22 mouse cellular contexts compared by ENCODE assay signal in the genomic region with DNA sequence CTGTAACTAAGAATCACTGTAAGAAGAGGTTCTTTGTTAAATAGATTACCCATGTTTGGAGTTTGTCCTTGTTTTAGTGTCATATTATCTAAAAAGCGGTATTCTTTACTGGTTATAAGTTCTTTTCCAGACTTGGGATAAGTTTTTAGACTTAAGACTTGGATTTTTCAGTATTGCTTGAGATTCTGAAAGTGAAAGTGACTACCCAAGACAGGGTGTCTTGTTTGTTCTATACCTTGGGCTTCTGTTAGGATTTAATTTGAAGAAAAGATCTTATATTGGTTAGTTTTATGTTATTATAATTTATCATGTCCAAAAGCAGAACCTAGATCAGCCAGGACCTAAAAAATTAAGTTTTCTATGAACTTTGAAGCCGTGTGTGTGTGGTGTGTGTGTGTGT. TPM values are rescaled to one million over a fixed set of nuclear protein-coding genes. Genes with fewer than 3 reads are reported as not detected.
DNase-seq lines count a peak whose midpoint lies in the region; ATAC-seq and TF ChIP-seq lines count a peak whose summit lies in the region.
"Had no signal": no experiment of that assay in that cellular context is flagged by ENCODE, and none has a peak within 500 bp of the region (broad histone marks: within the 10 kb centered on the region; RNA-seq: fewer than 3 reads in every experiment).

No protein-coding gene starts in this region.

- no peak overlapping the region for H3K4me2 ChIP-seq in midbrain, embryonic 16.5 days (ENCODE audit: low read length)

- DNase-seq in induced T-regulatory cell, adult 2 months (ENCODE audit: low read depth) = peak; percentile 43
- no peak for DNase-seq in cerebellum, adult 2 months
- no peak for DNase-seq in kidney, postnatal 25 days
- no peak for DNase-seq in left cerebral cortex, postnatal 36 days (ENCODE audit: low spot score in 2 of 2)
- DNase-seq: adrenal gland, adult 2 months; adrenal gland, adult 8-10 months; adrenal gland, postnatal 10 days; adrenal gland, postnatal 14 days; adrenal gland, postnatal 25 days; adrenal gland, postnatal 36 days; B cell, adult 2 months; cerebellum, adult 11 months; cerebellum, adult 11-12 months; cerebellum, adult 18-20 months; cerebellum, adult 8-10 months had no signal

- H3K27ac ChIP-seq in cerebellum, adult 2 months (ENCODE audit: insufficient read depth, low read length) = no peak overlapping the region
- H3K27ac ChIP-seq in midbrain, embryonic 16.5 days (ENCODE audit: low read length) = no peak overlapping the region

- no peaks in the 10 kb centered on the region for H3K4me1 ChIP-seq in cerebellum, adult 2 months (ENCODE audit: control insufficient read depth, insufficient read depth, low read length)
- no peaks in the 10 kb centered on the region for H3K4me1 ChIP-seq in midbrain, embryonic 16.5 days (ENCODE audit: control insufficient read depth, insufficient read depth, low read length)

- TF ChIP-seq CTCF in cerebellum, adult 2 months (IDR thresholded peaks at IDR 0.05; ENCODE audit: borderline replicate concordance, insufficient read depth, low read depth, low read length) = no peak

- H3K36me3 ChIP-seq in midbrain, embryonic 16.5 days (ENCODE audit: control insufficient read depth, insufficient read depth, low read length) = peaks cover 10% of the 10 kb centered on the region

- H3K9me3 ChIP-seq in midbrain, embryonic 16.5 days (replicated peaks; ENCODE audit: control insufficient read depth, low read length, poor library complexity, severe bottlenecking) = no peaks in the 10 kb centered on the region
- H3K9me3 ChIP-seq: G1E had no signal

- WGBS in cerebellum, adult 2 months = 95% methylated on average over 2 of the region's 2 CpGs
- 98% methylated on average over 2 of the region's 2 CpGs for WGBS in midbrain, embryonic 16.5 days

- no peak overlapping the region for H3K9ac ChIP-seq in midbrain, embryonic 16.5 days (ENCODE audit: low read depth, low read length)

- TF ChIP-seq POLR2A in cerebellum, adult 2 months (IDR thresholded peaks at IDR 0.05; ENCODE audit: borderline replicate concordance, insufficient read depth, low read length) = no peak

- peak; percentile 54 for ATAC-seq in CD4-positive, CD25-positive, alpha-beta regulatory T cell, adult 4 months
- ATAC-seq in activated CD4-positive, CD25-positive, alpha-beta regulatory T cell, adult 4 months = peak; percentile 54
- ATAC-seq in inflammation-experienced regulatory T-cells, adult 6 months = peak; percentile 43
- no peak for ATAC-seq in midbrain, embryonic 16.5 days
- ATAC-seq: Patski had no signal

- H3K27me3 ChIP-seq in cerebellum, adult 2 months (ENCODE audit: control insufficient read depth, insufficient read depth, low read length) = no peaks in the 10 kb centered on the region
- H3K27me3 ChIP-seq in midbrain, embryonic 16.5 days (ENCODE audit: control insufficient read depth, insufficient read depth, low read depth, low read length) = no peaks in the 10 kb centered on the region
- H3K27me3 ChIP-seq: CH12.LX, Patski had no signal

- intact Hi-C loops in left cerebral cortex, postnatal 36 days (cut with DNase I) = loop anchor here (5.0 kb wide), 1 partner anchor 106 kb away; no protein-coding TSS in a partner anchor

- H3K4me3 ChIP-seq in cerebellum, adult 2 months (replicated peaks; ENCODE audit: insufficient read depth, low read depth, low read length) = no peak overlapping the region
- H3K4me3 ChIP-seq in midbrain, embryonic 16.5 days (ENCODE audit: low read depth, low read length) = no peak overlapping the region

RNA-seq across cellular contexts. Expression of a gene that starts 35.7 kb away (rescaled TPM):
- 1 to 10 TPM; 7.5 to 10.0 TPM for polyA plus RNA-seq in CD4-positive, CD25-positive, alpha-beta regulatory T cell, adult 4 months (2017; shearing (Covaris generic))
- 1 to 10 TPM; 3.2 to 3.8 TPM for polyA plus RNA-seq in activated CD4-positive, CD25-positive, alpha-beta regulatory T cell, adult 4 months (2017; shearing (Covaris generic))
- polyA plus RNA-seq in inflammation-experienced regulatory T-cells, adult 6 months (2017; shearing (Covaris generic)) = 1 to 10 TPM; 4.6 to 7.0 (median 7.0) TPM
- polyA plus RNA-seq in cerebellum, adult 2 months (2012; rRNA removed) = 2.2 and 2.3 TPM in 2 replicates
- 10 to 100 TPM; 42.6 TPM for total RNA-seq in left cerebral cortex, postnatal 36 days (2021)
- polyA plus RNA-seq in midbrain, embryonic 16.5 days (2015; fragmentation: Nextera tagmentation; extraction: Ambion mirVana) = 150 and 160 TPM in 2 replicates

RNA-seq across cellular contexts. Expression of a gene that starts 50.6 kb away (rescaled TPM):
- 10 to 100 TPM; 19.1 to 32.1 TPM for polyA plus RNA-seq in CD4-positive, CD25-positive, alpha-beta regulatory T cell, adult 4 months (2017; shearing (Covaris generic))
- 10 to 100 TPM; 30.9 to 34.1 TPM for polyA plus RNA-seq in activated CD4-positive, CD25-positive, alpha-beta regulatory T cell, adult 4 months (2017; shearing (Covaris generic))
- polyA plus RNA-seq in inflammation-experienced regulatory T-cells, adult 6 months (2017; shearing (Covaris generic)) = 10 to 100 TPM; 30.0 to 37.9 (median 31.0) TPM
- polyA plus RNA-seq in cerebellum, adult 2 months (2012; rRNA removed) = 154 and 162 TPM in 2 replicates
- total RNA-seq in left cerebral cortex, postnatal 36 days (2021) = 100 to 1,000 TPM; 478 to 491 TPM
- polyA plus RNA-seq in midbrain, embryonic 16.5 days (2015; fragmentation: Nextera tagmentation; extraction: Ambion mirVana) = 182 and 189 TPM in 2 replicates

Comparison
In these comparisons a context has a peak if more than half of its experiments do, and no peak if none do; other contexts are left out.
1. RNA of a gene that starts 35.7 kb away (polyA plus RNA-seq): 150 to 160 TPM in midbrain, embryonic 16.5 days; 7.5 to 10.0 TPM in CD4-positive, CD25-positive, alpha-beta regulatory T cell, adult 4 months, 4.6 to 7.0 TPM in inflammation-experienced regulatory T-cells, adult 6 months, 3.2 to 3.8 TPM in activated CD4-positive, CD25-positive, alpha-beta regulatory T cell, adult 4 months and 2.2 to 2.3 TPM in cerebellum, adult 2 months; every median in the first group is over 10 times any median in the second.